Mouse (Mus musculus) olfactory bulb, adult 2 months (tissue): Measurements from ENCODE around the gene Tinagl1. TPM values are rescaled to one million over a fixed set of nuclear protein-coding genes. Genes with fewer than 3 reads are reported as not detected.

Experiments used
- H3K27ac ChIP-seq: fragments of 200-500 bp; 2 replicates; pipeline ENCODE4 v1.5.1; 2012; ENCODE audit warnings: low read depth, low read length; ENCODE audit not compliant: insufficient read depth
- H3K4me1 ChIP-seq: fragments of 200-500 bp; 2 replicates; pipeline ENCODE4 v1.6.1; 2012; ENCODE audit warnings: low read length; ENCODE audit not compliant: control insufficient read depth, insufficient read depth
- H3K4me3 ChIP-seq: fragments of 200-500 bp; 2 replicates; pipeline ENCODE4 v1.5.1; 2012; ENCODE audit warnings: mild to moderate bottlenecking, low read depth, low read length, moderate library complexity; ENCODE audit not compliant: insufficient read depth
- CTCF ChIP-seq: fragments of 200-500 bp; IDR thresholded peaks from 2 replicates; pipeline ENCODE4 v1.5.1; 2012; ENCODE audit warnings: low read depth, mild to moderate bottlenecking, low read length, moderate library complexity; ENCODE audit not compliant: insufficient read depth
- POLR2A ChIP-seq: fragments of 200-500 bp; IDR thresholded peaks from 2 replicates; pipeline ENCODE4 v1.6.1; 2012; ENCODE audit warnings: mild to moderate bottlenecking, low read depth, low read length, moderate library complexity; ENCODE audit not compliant: insufficient read depth
- WGBS: fragments of 180-500 bp; shearing (Covaris S2); methylation state at CpG from one replicate; pipeline ENCODE4 v1.1.7; 2018; 5-methylcytosine and 5-hydroxymethylcytosine counted together
- polyA plus RNA-seq: library from polyadenylated mRNA; stranded (reverse); fragments of >200 nt; gene quantifications from 2 replicates; pipeline ENCODE4 v1.2.4, GENCODE M21; 2012; ENCODE audit warnings: low replicate concordance; ENCODE audit not compliant: missing spikeins, insufficient read depth, insufficient read length

Tinagl1 gene
- polyA plus RNA-seq, 1 experiment: not detected

DNA sequence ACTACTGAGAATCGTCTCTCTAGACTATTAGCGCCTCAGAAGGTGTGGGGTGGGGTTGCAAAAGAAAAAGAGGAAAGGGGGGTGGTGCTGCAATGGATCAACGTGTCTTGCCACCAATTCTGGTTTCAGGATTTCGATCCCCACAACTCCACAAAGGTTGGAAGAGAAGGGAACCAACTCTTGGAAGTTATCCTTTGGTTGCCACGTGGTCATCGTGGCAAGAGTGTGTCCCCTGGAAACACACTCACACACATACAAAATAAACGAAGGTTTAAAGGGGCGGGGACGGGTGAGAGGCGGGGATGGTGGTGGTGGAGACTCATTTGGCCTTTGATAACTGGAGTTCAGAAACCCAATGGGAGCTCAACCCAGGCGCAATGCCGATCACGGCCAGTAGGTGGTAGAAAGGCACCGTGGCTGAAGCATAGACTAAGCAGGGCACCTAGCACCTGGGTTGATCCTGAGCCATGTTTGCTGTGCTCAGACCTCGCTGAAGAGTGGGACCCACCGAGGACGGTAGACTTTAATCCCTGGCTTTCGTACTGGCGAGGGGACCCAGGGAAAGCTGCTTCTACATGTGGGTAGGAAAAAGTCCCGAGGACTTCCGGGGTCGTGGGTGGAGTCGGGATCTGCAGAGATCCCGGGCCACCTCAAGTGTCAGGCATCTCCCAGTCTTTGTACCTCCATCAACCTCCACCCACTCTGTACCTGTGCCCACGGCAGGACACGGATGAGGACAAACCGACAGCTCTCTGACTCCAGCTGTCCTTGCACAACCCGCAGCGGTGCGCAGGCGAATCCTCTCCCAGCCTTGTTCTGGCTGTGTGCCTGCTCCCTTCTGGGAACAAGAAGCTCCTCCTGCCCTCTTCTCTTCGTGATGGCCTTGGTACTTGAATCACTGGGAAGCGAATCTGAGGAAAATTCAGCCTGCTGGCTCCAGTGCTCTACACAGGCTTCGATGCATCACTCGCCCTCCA is 24.1 kb upstream of the Tinagl1 start:
- TF ChIP-seq CTCF (peak; percentile 89), POLR2A (no peak)
- H3K4me3 ChIP-seq: peak overlapping the region; percentile 45
- 10% methylated on average over 35 of the region's 35 CpGs for WGBS
- no peak overlapping the region for H3K27ac ChIP-seq
- peaks cover 8% of the 10 kb centered on the region for H3K4me1 ChIP-seq

DNA sequence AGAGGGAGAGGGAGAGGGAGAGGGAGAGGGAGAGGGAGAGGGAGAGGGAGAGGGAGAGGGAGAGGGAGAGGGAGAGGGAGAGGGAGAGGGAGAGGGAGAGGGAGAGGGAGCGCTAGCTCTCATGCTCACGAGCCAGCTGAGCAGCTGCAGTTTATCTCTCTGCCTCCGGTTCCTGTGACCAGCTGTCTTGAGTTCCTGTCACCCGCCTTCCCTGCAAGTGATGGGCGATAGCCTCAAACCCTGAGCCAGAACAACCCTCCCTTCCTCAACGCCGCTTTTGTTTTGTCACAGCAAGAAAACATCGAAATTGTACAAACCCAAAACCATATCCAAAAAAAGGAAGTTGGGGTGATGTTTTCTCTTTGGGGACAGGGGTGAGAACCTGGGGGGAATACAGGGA is 21.6 kb upstream of the Tinagl1 start:
- TF ChIP-seq POLR2A (no peak), CTCF (no peak)

DNA sequence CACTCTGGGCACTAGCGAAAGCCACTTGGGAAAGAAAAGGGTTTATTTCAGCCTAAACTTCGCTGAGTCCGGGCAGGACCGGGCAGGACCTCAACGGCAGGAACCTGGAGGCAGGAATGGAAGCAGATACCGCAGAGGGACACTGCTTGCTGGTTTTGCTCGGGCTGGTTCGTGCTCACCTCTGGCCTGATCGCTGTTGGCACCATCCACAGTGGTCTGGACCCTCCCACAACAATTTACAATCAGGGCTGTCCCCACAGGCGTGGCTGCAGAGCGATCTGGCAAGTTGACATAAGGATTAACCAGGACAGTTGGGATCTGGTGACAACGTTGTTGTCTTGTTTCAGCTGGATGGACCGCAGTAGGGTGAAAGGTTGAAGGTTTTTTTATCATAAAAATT is 21.0 kb upstream of the Tinagl1 start:
- 71% methylated on average over 13 of the region's 13 CpGs for WGBS
- Histone ChIP-seq H3K27ac (no peak overlapping the region), H3K4me3 (no peak overlapping the region), H3K4me1 (peaks cover 8% of the 10 kb centered on the region)
- no peak for TF ChIP-seq POLR2A
- TF ChIP-seq CTCF: no peak

More for the DNA sequence above, 21.6 kb upstream of the Tinagl1 start:
- no peak overlapping the region for H3K4me3 ChIP-seq
- H3K4me1 ChIP-seq: peaks cover 8% of the 10 kb centered on the region
- H3K27ac ChIP-seq: no peak overlapping the region
- 47% methylated on average over 8 of the region's 8 CpGs for WGBS

DNA sequence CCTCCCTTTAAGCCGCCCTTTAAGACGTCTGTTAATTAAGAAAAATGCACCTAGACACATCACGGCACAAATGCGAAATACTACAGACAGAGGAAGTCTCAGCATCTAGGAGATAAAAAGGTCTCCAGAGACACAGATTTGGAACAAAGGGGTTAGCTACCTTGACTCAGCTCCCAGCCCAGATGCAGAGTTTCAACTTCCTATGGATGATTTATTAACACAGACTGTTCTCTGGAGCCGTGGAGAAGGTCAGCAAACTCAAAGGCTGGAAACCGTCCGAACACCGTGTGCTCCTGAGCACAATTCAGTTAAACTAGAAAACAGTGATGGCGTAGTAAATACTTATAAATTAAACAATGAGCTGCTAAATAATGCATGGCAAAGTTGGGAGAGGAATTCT is 17.3 kb upstream of the Tinagl1 start:
- TF ChIP-seq CTCF: no peak
- TF ChIP-seq POLR2A: no peak
- H3K27ac ChIP-seq: no peak overlapping the region
- WGBS: 61% methylated on average over 9 of the region's 9 CpGs
- H3K4me1 ChIP-seq: 0 out of 2 replicates have a peak, but pooled peaks cover 2% of the 10 kb centered on the region
- H3K4me3 ChIP-seq: no peak overlapping the region

DNA sequence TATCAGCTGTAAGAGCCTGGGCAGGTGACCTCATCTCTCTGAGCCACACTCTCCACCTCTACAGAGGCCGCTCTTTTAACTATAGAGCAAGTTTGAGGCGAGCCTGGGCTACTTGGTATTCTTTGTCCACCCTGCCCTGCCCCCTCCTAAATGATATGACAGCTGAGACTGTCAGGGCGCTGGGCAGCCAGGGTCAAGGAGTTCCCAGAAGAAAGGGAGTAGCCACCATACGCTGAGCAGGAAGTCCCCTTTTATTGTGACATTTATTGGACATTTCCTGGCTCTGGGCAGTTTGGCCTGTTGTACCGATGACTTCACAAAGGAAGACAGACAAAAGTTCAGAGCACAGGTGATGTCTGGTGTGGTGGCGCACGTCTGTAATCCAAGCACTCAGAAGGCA is 14.7 kb upstream of the Tinagl1 start:
- WGBS: 82% methylated on average over 7 of the region's 7 CpGs
- TF ChIP-seq POLR2A (no peak), CTCF (no peak)
- H3K4me3 ChIP-seq: no peak overlapping the region
- no peak overlapping the region for H3K27ac ChIP-seq
- H3K4me1 ChIP-seq: no peaks in the 10 kb centered on the region

DNA sequence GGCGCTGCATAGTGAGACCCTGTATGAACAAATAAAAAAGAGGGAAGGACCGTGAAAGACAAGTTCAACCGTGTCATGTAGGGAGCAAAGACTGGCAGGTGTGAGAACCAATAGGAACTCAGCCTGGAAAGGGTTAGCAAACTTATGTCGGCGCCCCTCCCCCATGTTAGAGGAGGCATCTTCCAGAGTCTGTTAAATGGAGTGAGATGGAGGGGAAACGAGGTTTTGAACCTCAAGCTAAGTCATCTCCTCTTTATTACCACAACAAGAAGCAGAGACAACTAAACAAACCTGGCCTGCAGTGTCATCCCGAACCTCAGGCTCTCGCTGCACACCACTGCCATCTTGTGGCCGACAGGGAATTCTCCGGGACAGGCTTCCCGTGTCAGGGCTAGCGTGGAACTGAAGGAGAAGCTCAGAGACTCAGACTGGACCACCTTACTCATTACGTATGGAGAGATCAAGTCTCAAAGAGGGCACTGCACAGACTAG is 13.9 kb upstream of the Tinagl1 start:
- H3K4me3 ChIP-seq: no peak overlapping the region
- H3K27ac ChIP-seq: no peak overlapping the region
- TF ChIP-seq CTCF (peak; percentile 94), POLR2A (no peak)
- no peaks in the 10 kb centered on the region for H3K4me1 ChIP-seq
- WGBS: 2% methylated on average over 13 of the region's 13 CpGs

DNA sequence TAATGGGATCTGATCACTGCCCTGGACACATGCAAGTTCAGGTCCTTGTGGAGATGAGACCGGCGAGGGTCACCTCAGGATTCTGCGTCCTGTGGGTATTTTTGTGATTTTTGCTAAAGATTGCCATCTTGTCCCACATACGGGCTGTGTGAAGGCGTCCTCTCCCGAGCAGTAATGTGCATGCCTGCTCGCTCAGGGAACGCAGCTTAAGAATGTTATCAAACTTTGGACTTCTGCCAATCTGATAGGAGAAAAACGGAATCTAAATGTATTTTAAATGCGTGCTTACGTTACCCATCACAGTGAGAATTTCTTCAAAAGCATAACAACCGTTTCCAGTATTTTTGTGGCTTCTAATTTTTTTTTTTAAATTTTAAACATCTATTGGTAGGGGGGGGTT is 12.0 kb upstream of the Tinagl1 start:
- no peaks in the 10 kb centered on the region for H3K4me1 ChIP-seq
- no peak overlapping the region for H3K27ac ChIP-seq
- no peak for TF ChIP-seq CTCF
- no peak for TF ChIP-seq POLR2A
- H3K4me3 ChIP-seq: no peak overlapping the region
- 76% methylated on average over 12 of the region's 12 CpGs for WGBS

DNA sequence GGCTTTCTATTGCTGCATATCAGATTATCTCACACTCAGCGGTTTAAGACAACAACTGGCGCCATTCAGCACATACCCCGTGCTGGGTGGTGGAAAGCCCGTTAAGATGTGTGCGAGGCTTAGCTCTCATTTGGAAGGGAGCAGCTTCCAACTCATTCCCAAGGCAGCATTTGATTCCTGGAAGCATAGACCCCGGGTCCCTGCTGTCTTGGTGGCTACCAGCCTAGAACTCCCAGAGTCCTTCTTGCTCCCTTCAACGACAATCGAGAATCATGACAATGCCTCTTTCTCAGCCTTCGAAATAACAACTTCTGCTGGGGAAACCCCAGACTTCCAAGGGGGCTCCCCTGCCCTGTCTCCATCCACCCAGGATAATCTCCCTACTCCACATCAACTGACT is 11.5 kb upstream of the Tinagl1 start:
- 63% methylated on average over 9 of the region's 9 CpGs for WGBS
- H3K4me1 ChIP-seq: no peaks in the 10 kb centered on the region
- H3K4me3 ChIP-seq: no peak overlapping the region
- TF ChIP-seq POLR2A (no peak), CTCF (no peak)
- no peak overlapping the region for H3K27ac ChIP-seq

DNA sequence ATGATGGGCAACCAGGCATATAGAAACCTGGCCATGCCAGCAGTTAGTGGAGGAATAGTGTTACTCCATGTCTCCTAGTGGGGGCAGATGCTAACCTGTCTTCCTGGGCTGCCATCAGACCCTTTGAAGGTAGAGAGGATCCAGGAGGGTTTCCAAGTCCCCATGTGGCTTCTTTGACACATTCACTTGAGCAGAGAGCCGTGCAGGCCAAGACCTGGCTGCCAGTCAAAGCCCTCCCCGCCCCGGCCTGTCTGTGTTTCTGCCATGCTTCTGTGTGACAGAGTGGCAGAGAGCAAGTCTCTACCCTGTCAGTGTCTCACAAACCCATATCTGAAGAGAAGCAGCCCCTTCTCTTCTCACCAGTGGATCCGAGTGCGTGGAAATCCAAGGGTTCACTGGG is 9.0 kb upstream of the Tinagl1 start:
- TF ChIP-seq CTCF (no peak), POLR2A (no peak)
- Histone ChIP-seq H3K4me1 (no peaks in the 10 kb centered on the region), H3K27ac (no peak overlapping the region), H3K4me3 (no peak overlapping the region)
- WGBS: 92% methylated on average over 5 of the region's 5 CpGs

DNA sequence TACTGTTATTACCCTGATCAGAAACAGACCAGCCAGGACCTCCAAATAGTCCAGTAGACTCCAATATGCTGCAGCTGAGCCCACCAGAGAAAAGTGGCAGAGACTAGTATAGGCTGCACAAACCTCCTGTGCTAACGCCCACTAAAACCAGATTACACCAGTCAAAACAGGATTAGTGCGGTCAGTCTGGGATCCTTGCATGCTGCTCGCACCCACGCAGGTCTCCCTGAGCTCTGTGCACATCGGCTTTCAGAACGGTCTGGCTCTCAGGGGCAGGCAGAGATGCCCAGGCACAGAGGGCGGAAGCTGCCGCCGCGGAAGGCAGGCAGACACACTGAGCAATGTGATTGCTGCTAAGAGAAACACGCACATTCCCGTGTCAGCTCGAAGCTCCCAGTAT is 8.1 kb upstream of the Tinagl1 start:
- H3K4me1 ChIP-seq: no peaks in the 10 kb centered on the region
- 79% methylated on average over 13 of the region's 13 CpGs for WGBS
- no peak overlapping the region for H3K4me3 ChIP-seq
- H3K27ac ChIP-seq: no peak overlapping the region
- TF ChIP-seq POLR2A (no peak), CTCF (no peak)
